Mouse (Mus musculus) CH12.LX (cell line): ENCODE measurements around the gene Txndc16.

Experiments used
- CTCF ChIP-seq, 2 experiments: IDR thresholded peaks in 1 of 2; conservative IDR thresholded peaks in 1 of 2; 2 replicates each; pipeline ENCODE4 v1.5.1; 2011 to 2012; ENCODE audit warnings: low read depth in 2 of 2, low read length in 2 of 2, improper control_type of control experiment in 1 of 2, inconsistent platforms in 1 of 2, mild to moderate bottlenecking in 1 of 2, moderate library complexity in 1 of 2
- E2F4 ChIP-seq: IDR thresholded peaks from 2 replicates; pipeline ENCODE4 v1.6.1; 2011; ENCODE audit warnings: low read depth, low read length, improper control_type of control experiment; ENCODE audit not compliant: insufficient replicate concordance
- EP300 ChIP-seq: IDR thresholded peaks from 2 replicates; pipeline ENCODE4 v1.6.1; 2011; ENCODE audit warnings: low read length, improper control_type of control experiment
- MXI1 ChIP-seq: IDR thresholded peaks from 2 replicates; pipeline ENCODE4 v1.6.1; 2011; ENCODE audit warnings: mild to moderate bottlenecking, low read depth, low read length, improper control_type of control experiment
- POLR2A ChIP-seq: IDR thresholded peaks from 2 replicates; pipeline ENCODE4 v1.6.1; 2011; ENCODE audit warnings: low read depth, mild to moderate bottlenecking, improper control_type of control experiment, low read length
- RCOR1 ChIP-seq: conservative IDR thresholded peaks from 2 replicates; pipeline ENCODE4 v1.6.1; 2012; ENCODE audit warnings: low read depth, mild to moderate bottlenecking, inconsistent platforms, low read length, improper control_type of control experiment
- TCF12 ChIP-seq: IDR thresholded peaks from 2 replicates; pipeline ENCODE4 v1.6.1; 2014; ENCODE audit warnings: low read depth, mild to moderate bottlenecking, inconsistent platforms, low read length, improper control_type of control experiment
- UBTF ChIP-seq: IDR thresholded peaks from 2 replicates; pipeline ENCODE4 v1.6.1; 2012; ENCODE audit warnings: low read depth, mild to moderate bottlenecking, inconsistent platforms, low read length, improper control_type of control experiment, moderate library complexity
- ZMIZ1 ChIP-seq: IDR thresholded peaks from 2 replicates; pipeline ENCODE4 v1.6.1; 2012; ENCODE audit warnings: low read depth, mild to moderate bottlenecking, inconsistent platforms, low read length, improper control_type of control experiment

DNA sequence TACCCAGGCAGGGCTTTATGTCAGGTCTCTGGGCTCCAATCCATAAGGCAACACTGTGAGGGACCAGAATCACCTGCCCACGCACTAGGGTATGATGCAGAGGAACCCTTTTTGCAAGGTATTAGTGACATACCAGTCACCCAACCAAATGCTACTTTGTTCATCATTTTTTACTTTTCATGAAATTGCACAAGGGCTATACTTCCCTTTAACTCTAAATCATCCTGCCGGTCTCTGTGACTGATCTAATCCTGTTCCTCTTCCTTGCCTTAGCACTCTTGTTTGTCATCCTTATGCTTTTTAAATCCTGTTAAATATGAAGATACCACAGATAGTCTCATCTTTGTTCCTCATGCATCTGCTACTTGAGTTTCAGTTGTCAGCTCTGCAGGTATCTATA lies 18.9 kb upstream of the Txndc16 start:
- TF ChIP-seq CTCF (conservative IDR thresholded peaks at IDR 0.05 in 1 of 2, IDR thresholded peaks at IDR 0.05 in 1 of 2; ENCODE audit: low read depth in 2 of 2, low read length in 2 of 2) (no peak), MXI1 (no peak), UBTF (no peak), EP300 (no peak), ZMIZ1 (no peak), TCF12 (no peak), RCOR1 (no peak), POLR2A (no peak), E2F4 (no peak)
